Mouse (Mus musculus) midbrain, embryonic 16.5 days (tissue): Measurements from ENCODE around the gene Zdhhc7. TPM values are rescaled to one million over a fixed set of nuclear protein-coding genes. Genes with fewer than 3 reads are reported as not detected.

ENCODE experiments used
- ATAC-seq: fragments of 200-750 bp; cut with Nextera tagmentation; 2 replicates; pipeline ENCODE4 v1.8.0; 2017; ENCODE audit warnings: moderate TSS enrichment
- H3K27ac ChIP-seq: fragments of 300-500 bp; sonication (generic); 2 replicates; pipeline ENCODE4 v1.5.1; 2014; ENCODE audit warnings: mild to moderate bottlenecking, low read length, mixed read lengths
- H3K27me3 ChIP-seq: fragments of 300-500 bp; sonication (generic); 2 replicates; pipeline ENCODE4 v1.6.1; 2014; ENCODE audit warnings: low read depth, low read length, mixed read lengths; ENCODE audit not compliant: control insufficient read depth, insufficient read depth
- H3K36me3 ChIP-seq: fragments of 300-500 bp; sonication (generic); 2 replicates; pipeline ENCODE4 v1.6.1; 2014; ENCODE audit warnings: mild to moderate bottlenecking, low read length, moderate library complexity, mixed read lengths; ENCODE audit not compliant: control insufficient read depth, insufficient read depth
- H3K4me1 ChIP-seq: fragments of 300-500 bp; sonication (generic); 2 replicates; pipeline ENCODE4 v1.6.1; 2014; ENCODE audit warnings: mild to moderate bottlenecking, low read length, mixed read lengths; ENCODE audit not compliant: control insufficient read depth, insufficient read depth
- H3K4me2 ChIP-seq: fragments of 300-500 bp; sonication (generic); 2 replicates; pipeline ENCODE4 v1.6.1; 2014; ENCODE audit warnings: mild to moderate bottlenecking, low read length, mixed read lengths
- H3K4me3 ChIP-seq: fragments of 300-500 bp; sonication (generic); 2 replicates; pipeline ENCODE4 v1.5.1; 2014; ENCODE audit warnings: low read depth, mild to moderate bottlenecking, low read length, moderate library complexity, mixed read lengths
- H3K9ac ChIP-seq: fragments of 300-500 bp; sonication (generic); 2 replicates; pipeline ENCODE4 v1.6.1; 2014; ENCODE audit warnings: low read depth, low read length, mixed read lengths
- H3K9me3 ChIP-seq: fragments of 300-500 bp; sonication (generic); replicated peaks from 2 replicates; pipeline ENCODE4 v1.6.1; 2014; ENCODE audit warnings: mild to moderate bottlenecking, low read length, mixed read lengths; ENCODE audit not compliant: control insufficient read depth, poor library complexity, severe bottlenecking
- WGBS: fragments of 180-500 bp; shearing (Covaris S2); extraction: QIAGEN DNeasy Blood & Tissue Kit; methylation state at CpG from one replicate; pipeline ENCODE4 v1.1.7; 2014; 5-methylcytosine and 5-hydroxymethylcytosine counted together
- polyA plus RNA-seq: library from polyadenylated mRNA; unstranded; fragments of >200 nt; fragmentation: Nextera tagmentation; extraction: Ambion mirVana; gene quantifications from 2 replicates; pipeline ENCODE4 v1.2.1, GENCODE M21; 2015

Zdhhc7 gene
- polyA plus RNA-seq, 1 experiment from 2014 or later, result 27.8 TPM

DNA sequence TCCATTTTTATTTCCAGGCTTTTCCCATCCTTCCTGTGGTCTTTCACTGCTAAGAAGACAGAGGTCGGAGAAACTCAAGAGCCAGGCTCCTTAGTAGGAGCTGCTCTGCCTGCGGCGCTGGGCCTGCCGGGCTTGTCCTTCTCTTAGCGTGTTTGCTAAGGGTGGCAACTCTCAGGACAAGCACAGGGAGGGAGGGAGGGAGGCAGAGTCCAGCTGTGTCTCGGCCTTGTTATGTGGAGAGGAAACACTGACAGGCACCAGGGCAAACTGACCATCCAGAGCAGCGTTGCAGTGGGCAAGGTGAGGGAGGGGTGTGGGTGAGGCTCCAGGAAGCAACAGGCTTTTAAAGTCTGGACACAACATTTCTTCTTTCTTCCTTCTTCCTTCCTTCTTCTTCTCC, 11.8 kb downstream of the Zdhhc7 start:
- no peaks in the 10 kb centered on the region; the same call in 1 of the 2 replicates for H3K4me1 ChIP-seq
- ATAC-seq, result no peak
- no peaks in the 10 kb centered on the region for H3K27me3 ChIP-seq
- no peaks in the 10 kb centered on the region for H3K9me3 ChIP-seq
- peaks cover 41% of the 10 kb centered on the region for H3K36me3 ChIP-seq
- no peak overlapping the region for H3K27ac ChIP-seq
- WGBS, result 79% methylated on average over 7 of the region's 7 CpGs
- no peak overlapping the region for H3K9ac ChIP-seq
- H3K4me3 ChIP-seq, result no peak overlapping the region
- H3K4me2 ChIP-seq, result no peak overlapping the region

DNA sequence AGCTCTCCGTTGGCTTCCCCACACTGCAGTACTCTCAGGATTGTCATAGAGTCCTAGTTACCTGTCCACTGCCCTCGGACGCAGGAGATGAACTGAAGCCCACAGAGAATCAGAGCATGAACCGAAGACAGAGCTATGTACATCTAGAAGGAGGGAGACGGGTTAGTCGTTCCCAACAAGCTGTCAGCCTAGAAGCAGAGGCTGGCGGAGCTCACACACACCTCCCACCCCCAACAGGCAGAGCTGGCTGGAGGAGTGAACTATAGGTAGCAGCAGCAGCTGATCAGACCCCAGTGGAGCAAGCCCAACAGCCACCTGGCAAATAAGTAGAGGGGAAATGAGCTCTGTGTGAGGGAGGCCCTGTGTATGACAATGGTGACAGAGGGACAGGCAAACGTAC, 16.5 kb downstream of the Zdhhc7 start:
- 90% methylated on average over 8 of the region's 8 CpGs for WGBS
- no peak overlapping the region for H3K9ac ChIP-seq
- H3K4me2 ChIP-seq, result no peak overlapping the region
- H3K4me3 ChIP-seq, result no peak overlapping the region
- no peaks in the 10 kb centered on the region for H3K4me1 ChIP-seq
- no peaks in the 10 kb centered on the region for H3K9me3 ChIP-seq
- no peak for ATAC-seq
- no peak overlapping the region for H3K27ac ChIP-seq
- peaks cover 44% of the 10 kb centered on the region for H3K36me3 ChIP-seq
- no peaks in the 10 kb centered on the region for H3K27me3 ChIP-seq

DNA sequence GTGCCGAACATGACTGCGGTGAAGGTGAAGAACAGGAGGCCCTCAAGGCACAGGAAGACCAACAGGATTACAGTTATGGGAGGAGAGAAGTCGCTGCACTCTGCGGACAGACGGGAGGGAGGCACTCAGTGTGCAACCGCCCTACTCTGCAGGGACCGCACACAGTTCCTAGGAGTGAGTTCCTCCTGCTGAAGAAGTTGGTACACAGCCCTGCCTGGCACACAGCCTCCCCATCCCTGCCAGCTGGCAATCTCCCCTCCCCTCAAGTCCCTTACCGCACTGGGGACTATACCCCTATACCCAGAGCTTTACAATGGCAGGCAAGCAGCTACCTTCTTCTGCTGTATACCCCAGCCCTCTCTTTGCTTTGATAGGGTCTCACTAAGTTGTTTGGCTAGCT, 18.0 kb downstream of the Zdhhc7 start:
- no peak overlapping the region for H3K4me2 ChIP-seq
- no peaks in the 10 kb centered on the region for H3K9me3 ChIP-seq
- WGBS, result 93% methylated on average over 8 of the region's 8 CpGs
- H3K4me1 ChIP-seq, result no peaks in the 10 kb centered on the region
- no peak overlapping the region for H3K9ac ChIP-seq
- no peak for ATAC-seq
- H3K4me3 ChIP-seq, result no peak overlapping the region
- no peak overlapping the region for H3K27ac ChIP-seq
- no peaks in the 10 kb centered on the region for H3K27me3 ChIP-seq
- H3K36me3 ChIP-seq, result peaks cover 41% of the 10 kb centered on the region

DNA sequence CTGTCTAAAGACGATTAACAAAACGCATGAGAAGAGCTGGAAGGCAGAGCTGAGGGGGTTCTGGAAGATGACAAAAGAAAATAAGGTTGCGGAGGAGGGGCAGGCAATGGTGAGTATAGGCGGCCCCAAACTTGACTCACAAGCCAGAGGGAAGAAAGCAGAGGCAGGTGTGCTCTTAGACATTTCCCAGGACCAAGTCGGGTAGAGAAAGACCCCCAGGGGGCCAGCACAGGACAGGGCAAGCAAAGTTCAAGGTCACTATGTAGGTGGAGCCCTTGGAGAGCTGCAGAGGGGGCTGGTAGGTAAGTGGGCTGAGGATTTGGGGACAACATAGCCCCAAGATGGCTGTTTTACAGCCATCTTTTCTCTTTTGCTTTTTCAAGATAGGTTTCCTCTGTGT, 21.9 kb downstream of the Zdhhc7 start:
- WGBS, result 67% methylated on average over 5 of the region's 5 CpGs
- H3K4me1 ChIP-seq, result 0 out of 2 replicates have a peak, but pooled peaks cover 2% of the 10 kb centered on the region
- no peak overlapping the region for H3K4me2 ChIP-seq
- H3K9ac ChIP-seq, result no peak overlapping the region
- no peaks in the 10 kb centered on the region for H3K27me3 ChIP-seq
- H3K4me3 ChIP-seq, result no peak overlapping the region
- H3K27ac ChIP-seq, result no peak overlapping the region
- no peak for ATAC-seq
- H3K36me3 ChIP-seq, result peaks cover 21% of the 10 kb centered on the region
- H3K9me3 ChIP-seq, result no peaks in the 10 kb centered on the region

DNA sequence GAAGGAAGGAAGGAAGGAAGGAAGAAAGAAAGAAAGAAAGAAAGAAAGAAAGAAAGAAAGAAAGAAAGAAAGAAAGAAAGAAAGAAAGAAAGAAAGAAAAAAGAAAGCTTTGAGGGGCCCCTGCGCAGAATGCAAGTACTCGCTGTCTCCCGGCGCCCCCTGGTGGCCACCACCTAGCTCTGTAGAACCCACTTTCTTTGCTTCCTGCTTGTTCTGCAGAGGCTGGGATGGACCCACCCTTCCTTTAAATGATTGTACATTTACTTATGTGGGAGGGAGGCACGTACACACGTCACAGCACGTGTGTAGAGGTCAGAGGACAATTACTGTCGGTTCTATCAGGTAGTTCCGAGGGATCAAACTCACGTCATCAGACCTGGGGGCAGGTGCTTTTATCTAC, 23.2 kb downstream of the Zdhhc7 start:
- ATAC-seq, result peak; percentile 59; the same call in 1 of the 2 replicates
- Histone ChIP-seq H3K4me2 (no peak overlapping the region), H3K27ac (no peak overlapping the region), H3K36me3 (peaks cover 20% of the 10 kb centered on the region), H3K4me3 (no peak overlapping the region), H3K4me1 (0 out of 2 replicates have a peak, but pooled peaks cover 2% of the 10 kb centered on the region), H3K9me3 (no peaks in the 10 kb centered on the region), H3K9ac (no peak overlapping the region), H3K27me3 (no peaks in the 10 kb centered on the region)
- 19% methylated on average over 10 of the region's 10 CpGs for WGBS

DNA sequence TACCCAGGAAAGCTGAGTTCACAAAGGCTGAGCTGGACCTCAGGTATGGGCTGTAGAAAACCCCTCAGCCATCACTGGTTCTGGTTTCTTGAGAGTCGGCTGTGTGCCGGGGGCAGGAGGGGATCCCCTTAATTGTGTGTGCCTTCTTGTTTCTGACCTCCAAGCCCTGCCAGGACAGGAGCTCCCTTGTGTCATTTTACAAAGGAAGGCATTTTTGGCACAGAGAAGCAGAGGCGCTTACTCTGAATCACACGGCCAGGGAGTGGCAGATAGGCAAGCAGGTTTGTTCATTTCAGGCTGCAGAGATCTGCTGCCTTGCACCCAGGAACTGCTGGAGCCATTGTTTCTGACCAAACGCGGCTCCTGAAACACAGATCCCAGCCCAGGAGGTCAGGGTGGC, 25.9 kb downstream of the Zdhhc7 start:
- Histone ChIP-seq H3K4me1 (0 out of 2 replicates have a peak, but pooled peaks cover 2% of the 10 kb centered on the region), H3K36me3 (no peaks in the 10 kb centered on the region), H3K27me3 (no peaks in the 10 kb centered on the region), H3K27ac (no peak overlapping the region), H3K9me3 (no peaks in the 10 kb centered on the region), H3K9ac (no peak overlapping the region), H3K4me2 (no peak overlapping the region), H3K4me3 (no peak overlapping the region)
- ATAC-seq, result no peak
- whole genome bisulfite sequencing, result 47% methylated on average over 6 of the region's 6 CpGs

DNA sequence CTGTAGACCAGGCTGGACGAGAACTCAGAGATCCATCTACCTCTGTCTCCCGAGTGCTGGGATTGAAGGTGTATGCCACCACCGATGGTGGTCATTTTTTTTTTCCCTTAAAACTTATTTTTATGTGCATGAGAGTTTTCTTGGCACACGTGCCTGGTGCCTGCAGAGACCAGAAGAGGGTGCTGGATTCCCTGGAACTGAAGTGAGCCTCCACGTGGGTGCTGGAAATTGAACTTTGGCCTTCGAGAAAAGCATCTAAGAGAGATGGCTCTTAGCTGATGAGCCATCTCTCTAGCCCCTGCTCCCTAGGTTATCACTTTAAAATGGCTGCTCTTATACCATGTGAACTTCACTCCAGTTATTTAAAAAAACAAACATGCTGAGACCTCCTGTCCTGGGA, 26.8 kb downstream of the Zdhhc7 start:
- no peak overlapping the region for H3K4me3 ChIP-seq
- no peak for ATAC-seq
- H3K27me3 ChIP-seq, result no peaks in the 10 kb centered on the region
- H3K27ac ChIP-seq, result no peak overlapping the region
- 74% methylated on average over 6 of the region's 6 CpGs for WGBS
- no peak overlapping the region for H3K9ac ChIP-seq
- H3K4me2 ChIP-seq, result no peak overlapping the region
- no peaks in the 10 kb centered on the region for H3K36me3 ChIP-seq
- 0 out of 2 replicates have a peak, but pooled peaks cover 2% of the 10 kb centered on the region for H3K4me1 ChIP-seq
- H3K9me3 ChIP-seq, result no peaks in the 10 kb centered on the region

DNA sequence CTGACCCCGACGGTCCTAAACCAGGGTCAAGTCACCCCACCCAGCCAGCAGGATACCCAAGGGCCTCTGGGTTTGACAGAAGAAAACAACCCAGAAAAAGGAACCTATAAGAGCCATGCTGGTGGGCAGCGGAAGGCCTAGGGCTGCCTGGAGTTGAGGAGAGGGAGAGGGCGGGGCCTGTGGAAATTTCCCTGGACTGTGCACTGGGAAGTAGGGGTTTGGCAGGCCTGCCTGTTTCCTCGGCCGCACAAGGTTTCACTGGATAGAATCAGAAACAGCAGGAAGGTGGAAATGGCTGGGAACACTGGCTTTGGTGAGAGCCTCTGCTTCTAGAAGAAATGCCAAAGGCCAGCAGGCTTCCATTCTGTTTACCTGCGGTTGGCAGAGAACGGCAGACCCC, 28.5 kb downstream of the Zdhhc7 start:
- 83% methylated on average over 8 of the region's 8 CpGs for WGBS
- ATAC-seq, result no peak
- Histone ChIP-seq H3K27ac (no peak overlapping the region), H3K4me3 (no peak overlapping the region), H3K27me3 (no peaks in the 10 kb centered on the region), H3K4me1 (0 out of 2 replicates have a peak, but pooled peaks cover 2% of the 10 kb centered on the region), H3K4me2 (no peak overlapping the region), H3K9ac (no peak overlapping the region), H3K36me3 (no peaks in the 10 kb centered on the region), H3K9me3 (no peaks in the 10 kb centered on the region)

DNA sequence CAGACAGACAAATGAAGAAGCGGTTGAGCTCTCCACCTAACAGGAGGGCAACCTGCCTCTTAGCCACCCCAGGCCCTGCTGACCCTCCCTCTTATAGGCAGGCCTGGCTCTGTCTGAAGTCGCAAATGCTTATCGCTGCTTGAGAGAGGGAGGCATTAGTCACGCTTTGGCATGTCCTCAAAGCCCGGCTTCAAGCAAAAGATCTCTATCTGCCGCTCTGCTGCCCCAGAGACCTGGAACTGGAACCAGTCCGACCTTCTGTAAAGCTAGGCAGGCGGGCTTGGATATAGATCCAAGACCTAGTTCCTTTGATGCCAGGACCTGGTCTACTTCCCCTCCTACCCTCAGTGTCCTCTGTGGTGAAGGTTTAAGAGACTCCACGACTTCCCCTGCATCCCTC, 29.0 kb downstream of the Zdhhc7 start:
- Histone ChIP-seq H3K27ac (no peak overlapping the region), H3K9me3 (no peaks in the 10 kb centered on the region), H3K4me2 (no peak overlapping the region), H3K36me3 (no peaks in the 10 kb centered on the region), H3K4me3 (no peak overlapping the region), H3K9ac (no peak overlapping the region), H3K27me3 (no peaks in the 10 kb centered on the region), H3K4me1 (0 out of 2 replicates have a peak, but pooled peaks cover 2% of the 10 kb centered on the region)
- WGBS, result 54% methylated on average over 9 of the region's 9 CpGs
- ATAC-seq, result peak; percentile 11; the same call in 1 of the 2 replicates
